Mouse (Mus musculus): ENCODE results near the gene Tcf20. TPM values are rescaled to one million over a fixed set of nuclear protein-coding genes. Genes with fewer than 3 reads are reported as not detected.

Tcf20 gene
- polyA plus RNA-seq, 1 experiment from 2014 or later, result 9.8 TPM

- 19% methylated on average over 15 of the region's 15 CpGs for WGBS
Measured at GRCm38 (mm10) chr15:83010990-83011664, 23.5 kb upstream of the Tcf20 start.

GRCm38 (mm10) chr15:83010423-83010822 lies 22.8 kb upstream of the Tcf20 start:
- Histone ChIP-seq H3K27ac (no peak overlapping the region), H3K4me3 (no peak overlapping the region), H3K27me3 (replicated peaks) (peaks cover 50% of the 10 kb centered on the region), H3K4me1 (peaks cover 31% of the 10 kb centered on the region), H3K36me3 (no peaks in the 10 kb centered on the region), H3K9me3 (no peaks in the 10 kb centered on the region), H3K4me2 (replicated peaks) (peak overlapping the region; percentile 30), H3K9ac (no peak overlapping the region)
- WGBS, result 8% methylated on average over 8 of the region's 8 CpGs
- peak; percentile 56; the same call in 1 of the 2 replicates for ATAC-seq (ENCODE audit: low FRiP score, low read depth)

More at GRCm38 (mm10) chr15:83010990-83011664, 23.5 kb upstream of the Tcf20 start:
- ATAC-seq (ENCODE audit: low FRiP score, low read depth), result peak; percentile 69
- H3K9me3 ChIP-seq, result no peaks in the 10 kb centered on the region
- H3K27ac ChIP-seq, result no peak overlapping the region
- H3K4me3 ChIP-seq, result no peak overlapping the region
- H3K27me3 ChIP-seq (replicated peaks), result peaks cover 50% of the 10 kb centered on the region
- H3K9ac ChIP-seq, result no peak overlapping the region
- H3K36me3 ChIP-seq, result no peaks in the 10 kb centered on the region
- H3K4me2 ChIP-seq (replicated peaks), result peak overlapping the region; percentile 30; the same call in 1 of the 2 replicates
- H3K4me1 ChIP-seq, result peaks cover 31% of the 10 kb centered on the region

- Histone ChIP-seq H3K9ac (no peak overlapping the region), H3K36me3 (no peaks in the 10 kb centered on the region), H3K4me1 (peaks cover 31% of the 10 kb centered on the region), H3K27me3 (replicated peaks) (peaks cover 50% of the 10 kb centered on the region), H3K9me3 (no peaks in the 10 kb centered on the region), H3K4me2 (replicated peaks) (no peak overlapping the region), H3K4me3 (no peak overlapping the region), H3K27ac (no peak overlapping the region)
- ATAC-seq (ENCODE audit: low FRiP score, low read depth), result no peak
- 89% methylated on average over 6 of the region's 6 CpGs for WGBS
Measured at GRCm38 (mm10) chr15:83009532-83009931, 21.9 kb upstream of the Tcf20 start.

GRCm38 (mm10) chr15:83008761-83009423 lies 21.2 kb upstream of the Tcf20 start:
- no peak overlapping the region for H3K4me3 ChIP-seq
- H3K36me3 ChIP-seq, result no peaks in the 10 kb centered on the region
- H3K4me1 ChIP-seq, result peaks cover 31% of the 10 kb centered on the region
- no peak overlapping the region for H3K27ac ChIP-seq
- no peak for ATAC-seq (ENCODE audit: low FRiP score, low read depth)
- 74% methylated on average over 13 of the region's 13 CpGs for WGBS
- no peak overlapping the region for H3K9ac ChIP-seq
- peaks cover 46% of the 10 kb centered on the region for H3K27me3 ChIP-seq (replicated peaks)
- H3K4me2 ChIP-seq (replicated peaks), result no peak overlapping the region
- no peaks in the 10 kb centered on the region for H3K9me3 ChIP-seq

- Histone ChIP-seq H3K27ac (no peak overlapping the region), H3K9me3 (no peaks in the 10 kb centered on the region), H3K4me1 (peaks cover 33% of the 10 kb centered on the region), H3K36me3 (no peaks in the 10 kb centered on the region), H3K4me3 (no peak overlapping the region), H3K9ac (no peak overlapping the region), H3K4me2 (replicated peaks) (no peak overlapping the region), H3K27me3 (replicated peaks) (peaks cover 32% of the 10 kb centered on the region)
- no peak for ATAC-seq (ENCODE audit: low FRiP score, low read depth)
- 52% methylated on average over 15 of the region's 15 CpGs for WGBS
Measured at GRCm38 (mm10) chr15:83007346-83007920, 19.8 kb upstream of the Tcf20 start.

- no peaks in the 10 kb centered on the region for H3K9me3 ChIP-seq
- no peak overlapping the region for H3K4me2 ChIP-seq (replicated peaks)
- peaks cover 25% of the 10 kb centered on the region for H3K27me3 ChIP-seq (replicated peaks)
- peaks cover 18% of the 10 kb centered on the region for H3K4me1 ChIP-seq
- H3K9ac ChIP-seq, result no peak overlapping the region
- ATAC-seq (ENCODE audit: low FRiP score, low read depth), result peak; percentile 81
- no peaks in the 10 kb centered on the region for H3K36me3 ChIP-seq
- WGBS, result 41% methylated on average over 12 of the region's 12 CpGs
- no peak overlapping the region for H3K4me3 ChIP-seq
- no peak overlapping the region for H3K27ac ChIP-seq
Measured at GRCm38 (mm10) chr15:83002665-83003548, 15.2 kb upstream of the Tcf20 start.

GRCm38 (mm10) chr15:82998811-82999221 lies 11.1 kb upstream of the Tcf20 start:
- Histone ChIP-seq H3K27me3 (replicated peaks) (peaks cover 30% of the 10 kb centered on the region), H3K4me1 (peaks cover 23% of the 10 kb centered on the region), H3K9ac (no peak overlapping the region), H3K4me2 (replicated peaks) (no peak overlapping the region), H3K36me3 (no peaks in the 10 kb centered on the region), H3K4me3 (no peak overlapping the region), H3K9me3 (no peaks in the 10 kb centered on the region), H3K27ac (no peak overlapping the region)
- ATAC-seq (ENCODE audit: low FRiP score, low read depth), result no peak
- WGBS, result 85% methylated on average over 6 of the region's 6 CpGs

GRCm38 (mm10) chr15:82996431-82996830 lies 8.8 kb upstream of the Tcf20 start:
- no peak overlapping the region for H3K9ac ChIP-seq
- H3K9me3 ChIP-seq, result no peaks in the 10 kb centered on the region
- H3K4me1 ChIP-seq, result peaks cover 19% of the 10 kb centered on the region; the same call in 1 of the 2 replicates
- no peak for ATAC-seq (ENCODE audit: low FRiP score, low read depth)
- no peak overlapping the region for H3K4me3 ChIP-seq
- H3K4me2 ChIP-seq (replicated peaks), result no peak overlapping the region
- H3K27me3 ChIP-seq (replicated peaks), result peaks cover 32% of the 10 kb centered on the region
- H3K36me3 ChIP-seq, result no peaks in the 10 kb centered on the region
- no peak overlapping the region for H3K27ac ChIP-seq

GRCm38 (mm10) chr15:82995239-82995638 lies 7.6 kb upstream of the Tcf20 start:
- Histone ChIP-seq H3K4me3 (no peak overlapping the region), H3K9me3 (no peaks in the 10 kb centered on the region), H3K27ac (no peak overlapping the region), H3K27me3 (replicated peaks) (peaks cover 32% of the 10 kb centered on the region), H3K4me2 (replicated peaks) (no peak overlapping the region), H3K9ac (no peak overlapping the region), H3K4me1 (peaks cover 20% of the 10 kb centered on the region; the same call in 1 of the 2 replicates), H3K36me3 (no peaks in the 10 kb centered on the region)
- no peak for ATAC-seq (ENCODE audit: low FRiP score, low read depth)
- WGBS, result 60% methylated on average over 7 of the region's 7 CpGs

GRCm38 (mm10) chr15:82992911-82993310 lies 5.2 kb upstream of the Tcf20 start:
- WGBS, result 45% methylated on average over 9 of the region's 9 CpGs
- H3K4me1 ChIP-seq, result peaks cover 38% of the 10 kb centered on the region
- H3K27ac ChIP-seq, result no peak overlapping the region
- H3K4me3 ChIP-seq, result no peak overlapping the region
- peaks cover 24% of the 10 kb centered on the region for H3K27me3 ChIP-seq (replicated peaks)
- H3K4me2 ChIP-seq (replicated peaks), result no peak overlapping the region
- no peak overlapping the region for H3K9ac ChIP-seq
- ATAC-seq (ENCODE audit: low FRiP score, low read depth), result no peak
- no peaks in the 10 kb centered on the region for H3K36me3 ChIP-seq
- no peaks in the 10 kb centered on the region for H3K9me3 ChIP-seq

GRCm38 (mm10) chr15:82992079-82992783 lies 4.6 kb upstream of the Tcf20 start:
- Histone ChIP-seq H3K27me3 (replicated peaks) (peaks cover 25% of the 10 kb centered on the region), H3K4me1 (peaks cover 42% of the 10 kb centered on the region)
- no peak for ATAC-seq (ENCODE audit: low FRiP score, low read depth)

More at GRCm38 (mm10) chr15:82992079-82992783, 4.6 kb upstream of the Tcf20 start:
- Histone ChIP-seq H3K27ac (no peak overlapping the region), H3K9me3 (no peaks in the 10 kb centered on the region), H3K9ac (no peak overlapping the region), H3K36me3 (no peaks in the 10 kb centered on the region), H3K4me2 (replicated peaks) (no peak overlapping the region), H3K4me3 (no peak overlapping the region)
- 65% methylated on average over 13 of the region's 13 CpGs for WGBS
